Mouse (Mus musculus) heart, adult 2 months (tissue): ENCODE measurements around the gene Rpgrip1. TPM values are rescaled to one million over a fixed set of nuclear protein-coding genes. Genes with fewer than 3 reads are reported as not detected.
A peak's percentile ranks its signal among the peaks of the same experiment; 100 is the strongest.

ENCODE experiments used
- DNase-seq, 2 experiments: peaks; one replicate each; pipeline ENCODE4 v3.0.0; 2021
- H3K27ac ChIP-seq: fragments of 200-600 bp; 2 replicates; pipeline ENCODE4 v1.8.1; 2022
- H3K27me3 ChIP-seq: fragments of 200-500 bp; 2 replicates; pipeline ENCODE4 v1.6.1; 2012; ENCODE audit warnings: mild to moderate bottlenecking, low read length, inconsistent platforms, mixed read lengths; ENCODE audit not compliant: control insufficient read depth, insufficient read depth
- H3K36me3 ChIP-seq: fragments of 200-500 bp; 2 replicates; pipeline ENCODE4 v1.6.1; 2012; ENCODE audit warnings: low read length, inconsistent platforms; ENCODE audit not compliant: control insufficient read depth, insufficient read depth
- H3K4me1 ChIP-seq: fragments of 200-500 bp; 2 replicates; pipeline ENCODE4 v1.6.1; 2011; ENCODE audit warnings: low read length; ENCODE audit not compliant: control insufficient read depth, insufficient read depth
- H3K4me3 ChIP-seq: fragments of 200-600 bp; 2 replicates; pipeline ENCODE4 v1.8.1; 2022
- H3K79me2 ChIP-seq: fragments of 200-500 bp; replicated peaks from 2 replicates; pipeline ENCODE4 v1.6.1; 2012; ENCODE audit warnings: mild to moderate bottlenecking, inconsistent platforms, low read length, moderate library complexity, mixed read lengths; ENCODE audit not compliant: control insufficient read depth, insufficient read depth
- H3K9ac ChIP-seq: fragments of 200-500 bp; 2 replicates; pipeline ENCODE4 v1.6.1; 2012; ENCODE audit warnings: low read depth, mild to moderate bottlenecking, control low read depth, inconsistent platforms, low read length, mixed read lengths
- CTCF ChIP-seq: fragments of 200-600 bp; IDR thresholded peaks from 2 replicates; pipeline ENCODE4 v1.8.1; 2022; ENCODE audit warnings: antibody characterized with exemption, mild to moderate bottlenecking, moderate library complexity
- EP300 ChIP-seq: fragments of 200-500 bp; IDR thresholded peaks from 2 replicates; pipeline ENCODE4 v1.6.1; 2011; ENCODE audit warnings: low read depth, low read length, control low read depth; ENCODE audit not compliant: insufficient read depth
- POLR2A ChIP-seq: fragments of 200-500 bp; IDR thresholded peaks from 2 replicates; pipeline ENCODE4 v1.6.1; 2011; ENCODE audit warnings: mild to moderate bottlenecking, low read depth, low read length, control low read depth; ENCODE audit not compliant: insufficient read depth
- WGBS: fragments of 180-500 bp; shearing (Covaris S2); methylation state at CpG from one replicate; pipeline ENCODE4 v1.1.7; 2018; 5-methylcytosine and 5-hydroxymethylcytosine counted together
- intact Hi-C: fragments of 180-260 bp; cut with DNase I; formaldehyde crosslinking; loops from one replicate; pipeline ENCODE4 v1.15.1; 2025
- polyA plus RNA-seq: library from polyadenylated mRNA; depleted of rRNA; stranded (reverse); fragments of >200 nt; gene quantifications from 2 replicates; pipeline ENCODE4 v1.2.3, GENCODE M21; 2012
- total RNA-seq, 2 experiments: library from RNA; stranded (reverse); gene quantifications; 2 replicates each; pipeline ENCODE4 v1.2.3; 2021

Rpgrip1 gene
- total and polyA plus RNA-seq, 3 experiments = 0.16 to 0.98 (median 0.23) TPM

- H3K4me1 ChIP-seq = peaks cover 22% of the 10 kb centered on the region
- no peaks in the 10 kb centered on the region for H3K27me3 ChIP-seq
- WGBS = under 1% methylated on average over 30 of the region's 30 CpGs
- H3K9ac ChIP-seq = peak overlapping the region; percentile 92
- DNase-seq = no peak
- TF ChIP-seq CTCF (0 out of 2 replicates have a peak, but pooled peaks have one; percentile 9), POLR2A (no peak)
- peaks cover 3% of the 10 kb centered on the region for H3K79me2 ChIP-seq
- intact Hi-C loops = loop anchor here (5.0 kb wide), 2 partner anchors 86 to 94 kb away; partner anchors contain the start of genes Supt16 and Tmem253
- peak overlapping the region; percentile 72 for H3K4me3 ChIP-seq
- peaks cover 32% of the 10 kb centered on the region for H3K36me3 ChIP-seq
- H3K27ac ChIP-seq = peak overlapping the region; percentile 92
Observed at GRCm38 (mm10) chr14:52103474-52103855, 7.0 kb upstream of the Rpgrip1 start.

GRCm38 (mm10) chr14:52103856-52104676, 6.4 kb upstream of the Rpgrip1 start, which contains the start of gene Hnrnpc:
TSS of gene Hnrnpc (minus strand) at chr14:52104028.
- H3K4me1 ChIP-seq = peaks cover 17% of the 10 kb centered on the region
- H3K9ac ChIP-seq = peak within 1 kb of the TSS; percentile 92
- peak within 1 kb of the TSS; percentile 72 for H3K4me3 ChIP-seq
- TF ChIP-seq POLR2A (peak; percentile 99), CTCF (no peak), EP300 (peak; percentile 68; the same call in 1 of the 2 replicates)
- peak; percentile 100 for DNase-seq
- under 1% methylated on average over 50 of the region's 50 CpGs for WGBS
- H3K27me3 ChIP-seq = no peaks in the 10 kb centered on the region
- intact Hi-C loops = loop anchor here (5.0 kb wide), 2 partner anchors 87 to 93 kb away; partner anchors contain the start of genes Supt16 and Tmem253
- peak within 1 kb of the TSS; percentile 94 for H3K27ac ChIP-seq
- peaks cover 3% of the 10 kb centered on the region for H3K79me2 ChIP-seq
- H3K36me3 ChIP-seq = peaks cover 27% of the 10 kb centered on the region

- H3K4me3 ChIP-seq = peak overlapping the region; percentile 52
- peaks cover 15% of the 10 kb centered on the region for H3K4me1 ChIP-seq
- peaks cover 3% of the 10 kb centered on the region for H3K79me2 ChIP-seq
- no peak for DNase-seq
- WGBS = 46% methylated on average over 7 of the region's 7 CpGs
- peaks cover 23% of the 10 kb centered on the region for H3K36me3 ChIP-seq
- peak; percentile 17; the same call in 1 of the 2 replicates for TF ChIP-seq CTCF
- no peak for TF ChIP-seq EP300
- peak overlapping the region; percentile 63 for H3K9ac ChIP-seq
- peak overlapping the region; percentile 94 for H3K27ac ChIP-seq
- intact Hi-C loops = loop anchor here (5.0 kb wide), 2 partner anchors 87 to 93 kb away; partner anchors contain the start of genes Supt16 and Tmem253
- H3K27me3 ChIP-seq = no peaks in the 10 kb centered on the region
Observed at GRCm38 (mm10) chr14:52104677-52105285, 5.7 kb upstream of the Rpgrip1 start.

- Histone ChIP-seq H3K79me2 (peaks cover 3% of the 10 kb centered on the region), H3K36me3 (peaks cover 18% of the 10 kb centered on the region), H3K4me1 (peaks cover 14% of the 10 kb centered on the region), H3K27ac (no peak overlapping the region; the same call in 1 of the 2 replicates), H3K27me3 (no peaks in the 10 kb centered on the region), H3K9ac (no peak overlapping the region), H3K4me3 (no peak overlapping the region)
- no peak for DNase-seq
- intact Hi-C loops = no loop called here
- 90% methylated on average over 2 of the region's 2 CpGs for WGBS
- TF ChIP-seq POLR2A = no peak
- TF ChIP-seq CTCF = no peak
- no peak for TF ChIP-seq EP300
Observed at GRCm38 (mm10) chr14:52105308-52105707, 5.2 kb upstream of the Rpgrip1 start.

- WGBS = 9% methylated on average over 10 of the region's 10 CpGs
- no peak for TF ChIP-seq POLR2A
- Histone ChIP-seq H3K27me3 (no peaks in the 10 kb centered on the region), H3K36me3 (peaks cover 8% of the 10 kb centered on the region), H3K4me3 (peak overlapping the region; percentile 15; the same call in 1 of the 2 replicates), H3K9ac (peak overlapping the region; percentile 40; the same call in 1 of the 2 replicates), H3K27ac (peak overlapping the region; percentile 67), H3K4me1 (peaks cover 4% of the 10 kb centered on the region), H3K79me2 (peaks cover 1% of the 10 kb centered on the region; the same call in 1 of the 2 replicates)
- peak; percentile 41 to 57 for DNase-seq
- intact Hi-C loops = no loop called here
Observed at GRCm38 (mm10) chr14:52106741-52107140, 3.8 kb upstream of the Rpgrip1 start.

- 87% methylated on average over 2 of the region's 2 CpGs for WGBS
- Histone ChIP-seq H3K4me3 (no peak overlapping the region), H3K27me3 (no peaks in the 10 kb centered on the region), H3K79me2 (0 out of 2 replicates have a peak, but pooled peaks cover 1% of the 10 kb centered on the region), H3K9ac (no peak overlapping the region), H3K36me3 (no peaks in the 10 kb centered on the region), H3K27ac (no peak overlapping the region), H3K4me1 (peaks cover 3% of the 10 kb centered on the region)
- TF ChIP-seq EP300 = no peak
- TF ChIP-seq POLR2A = no peak
- TF ChIP-seq CTCF = no peak
- intact Hi-C loops = no loop called here
- DNase-seq = no peak
Observed at GRCm38 (mm10) chr14:52108025-52108424, 2.5 kb upstream of the Rpgrip1 start.
